Mouse (Mus musculus): ENCODE data around the gene Slc41a2. TPM values are rescaled to one million over a fixed set of nuclear protein-coding genes. Genes with fewer than 3 reads are reported as not detected.

Gene Slc41a2
- polyA plus RNA-seq, 1 experiment from 2014 or later: 0.95 TPM

DNA sequence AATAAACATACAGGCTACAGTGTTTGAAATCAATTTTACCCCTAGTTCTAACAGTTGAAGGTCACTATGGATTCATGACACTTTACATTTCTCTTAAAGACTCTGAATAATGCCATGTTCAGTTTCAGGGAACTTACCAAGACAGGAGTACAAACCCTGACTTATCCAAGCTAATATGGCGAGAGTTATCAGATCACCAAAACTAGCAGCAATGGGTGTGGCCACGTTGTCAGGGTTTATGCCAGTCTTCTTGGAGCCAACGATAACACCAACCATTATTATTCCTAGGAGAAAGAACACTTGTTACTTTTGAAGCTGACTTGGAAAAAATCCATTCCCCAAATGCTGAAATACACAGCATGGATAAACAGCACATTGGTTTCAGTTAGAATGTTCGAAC, 40.7 kb downstream of the Slc41a2 start:
- no peak overlapping the region for H3K4me2 ChIP-seq (ENCODE audit: low read depth, low read length)
- H3K27me3 ChIP-seq (ENCODE audit: control insufficient read depth, insufficient read depth, low read depth, low read length): no peaks in the 10 kb centered on the region
- no peaks in the 10 kb centered on the region for H3K9me3 ChIP-seq (ENCODE audit: control insufficient read depth, low read length)
- no peaks in the 10 kb centered on the region for H3K36me3 ChIP-seq (ENCODE audit: control insufficient read depth, insufficient read depth, low read length)
- 65% methylated on average over 4 of the region's 4 CpGs for WGBS
- H3K4me3 ChIP-seq (ENCODE audit: low read length): no peak overlapping the region
- H3K27ac ChIP-seq (ENCODE audit: low read length): no peak overlapping the region
- no peak for ATAC-seq (ENCODE audit: low read depth)
- H3K4me1 ChIP-seq (replicated peaks; ENCODE audit: control insufficient read depth, insufficient read depth, low read length): no peaks in the 10 kb centered on the region
- H3K9ac ChIP-seq (ENCODE audit: low read length): no peak overlapping the region

DNA sequence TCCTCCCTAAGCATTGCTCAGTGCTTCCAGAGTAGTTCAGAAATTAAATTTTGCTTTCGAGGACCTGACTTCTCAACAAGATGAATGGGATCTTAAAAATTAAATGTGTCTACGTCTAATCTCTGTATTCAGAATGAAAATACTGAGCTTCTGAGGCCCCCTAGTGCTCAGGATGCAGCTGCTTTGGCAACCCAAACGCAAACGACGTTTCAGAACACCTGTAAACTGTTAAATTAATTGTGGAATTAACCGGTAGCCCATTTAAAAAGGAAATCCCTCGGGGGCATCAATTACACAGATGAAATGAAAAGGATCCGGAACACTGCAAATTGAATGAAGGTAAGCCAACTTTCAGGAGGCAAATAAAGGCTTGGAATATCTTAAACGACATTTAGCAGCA, 42.9 kb downstream of the Slc41a2 start:
- Histone ChIP-seq H3K9me3 (ENCODE audit: control insufficient read depth, low read length) (no peaks in the 10 kb centered on the region), H3K27ac (ENCODE audit: low read length) (no peak overlapping the region), H3K4me2 (ENCODE audit: low read depth, low read length) (no peak overlapping the region), H3K27me3 (ENCODE audit: control insufficient read depth, insufficient read depth, low read depth, low read length) (no peaks in the 10 kb centered on the region), H3K36me3 (ENCODE audit: control insufficient read depth, insufficient read depth, low read length) (no peaks in the 10 kb centered on the region), H3K4me1 (replicated peaks; ENCODE audit: control insufficient read depth, insufficient read depth, low read length) (no peaks in the 10 kb centered on the region), H3K4me3 (ENCODE audit: low read length) (no peak overlapping the region), H3K9ac (ENCODE audit: low read length) (no peak overlapping the region)
- WGBS: 49% methylated on average over 9 of the region's 9 CpGs
- ATAC-seq (ENCODE audit: low read depth): no peak

DNA sequence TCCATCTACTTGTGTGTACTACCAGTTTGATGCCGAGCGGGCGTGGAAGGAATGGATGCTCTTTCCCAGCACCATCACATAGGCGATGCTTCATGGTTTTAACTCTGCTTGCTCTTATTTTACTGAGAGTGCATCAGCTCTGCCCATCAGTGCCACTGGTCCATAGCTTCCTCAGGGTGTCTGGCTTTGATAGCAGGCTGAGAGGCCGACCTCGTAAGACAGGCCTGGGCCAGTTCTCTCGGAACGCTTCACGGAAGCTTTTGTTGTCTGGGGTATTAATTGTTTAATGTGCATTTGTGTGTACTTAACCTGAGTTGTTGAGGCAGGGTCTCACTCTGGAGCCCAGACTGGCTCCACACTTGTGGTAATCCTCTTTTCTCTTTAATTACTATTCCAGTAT, 44.3 kb downstream of the Slc41a2 start:
- Histone ChIP-seq H3K4me3 (ENCODE audit: low read length) (no peak overlapping the region), H3K9ac (ENCODE audit: low read length) (no peak overlapping the region), H3K4me1 (replicated peaks; ENCODE audit: control insufficient read depth, insufficient read depth, low read length) (no peaks in the 10 kb centered on the region), H3K36me3 (ENCODE audit: control insufficient read depth, insufficient read depth, low read length) (no peaks in the 10 kb centered on the region), H3K4me2 (ENCODE audit: low read depth, low read length) (no peak overlapping the region), H3K27me3 (ENCODE audit: control insufficient read depth, insufficient read depth, low read depth, low read length) (no peaks in the 10 kb centered on the region), H3K9me3 (ENCODE audit: control insufficient read depth, low read length) (no peaks in the 10 kb centered on the region), H3K27ac (ENCODE audit: low read length) (no peak overlapping the region)
- WGBS: 82% methylated on average over 9 of the region's 9 CpGs
- ATAC-seq (ENCODE audit: low read depth): no peak

DNA sequence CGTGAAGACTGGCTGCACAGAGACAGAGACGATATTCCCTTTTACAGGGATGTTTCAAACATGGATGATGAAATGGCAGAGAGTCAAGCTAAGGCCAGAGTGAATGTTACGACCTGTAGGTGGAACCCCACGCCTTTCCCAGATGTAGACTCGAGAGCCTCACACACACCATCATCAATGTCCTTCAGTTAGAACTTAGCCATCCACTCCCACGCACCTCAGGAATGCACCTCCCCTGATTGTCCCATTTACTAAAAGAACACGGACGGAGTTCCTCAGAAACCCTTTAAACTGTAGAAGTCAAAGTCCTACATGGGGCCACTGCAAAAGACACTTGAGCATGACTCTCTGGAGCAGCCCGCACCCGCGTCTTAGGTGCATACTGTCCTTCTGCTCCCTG, 46.0 kb downstream of the Slc41a2 start:
- H3K9me3 ChIP-seq (ENCODE audit: control insufficient read depth, low read length): no peaks in the 10 kb centered on the region
- H3K4me1 ChIP-seq (replicated peaks; ENCODE audit: control insufficient read depth, insufficient read depth, low read length): no peaks in the 10 kb centered on the region
- H3K4me2 ChIP-seq (ENCODE audit: low read depth, low read length): no peak overlapping the region
- ATAC-seq (ENCODE audit: low read depth): no peak
- no peak overlapping the region for H3K9ac ChIP-seq (ENCODE audit: low read length)
- H3K36me3 ChIP-seq (ENCODE audit: control insufficient read depth, insufficient read depth, low read length): no peaks in the 10 kb centered on the region
- H3K27ac ChIP-seq (ENCODE audit: low read length): no peak overlapping the region
- H3K27me3 ChIP-seq (ENCODE audit: control insufficient read depth, insufficient read depth, low read depth, low read length): no peaks in the 10 kb centered on the region
- WGBS: 74% methylated on average over 11 of the region's 11 CpGs
- no peak overlapping the region for H3K4me3 ChIP-seq (ENCODE audit: low read length)

DNA sequence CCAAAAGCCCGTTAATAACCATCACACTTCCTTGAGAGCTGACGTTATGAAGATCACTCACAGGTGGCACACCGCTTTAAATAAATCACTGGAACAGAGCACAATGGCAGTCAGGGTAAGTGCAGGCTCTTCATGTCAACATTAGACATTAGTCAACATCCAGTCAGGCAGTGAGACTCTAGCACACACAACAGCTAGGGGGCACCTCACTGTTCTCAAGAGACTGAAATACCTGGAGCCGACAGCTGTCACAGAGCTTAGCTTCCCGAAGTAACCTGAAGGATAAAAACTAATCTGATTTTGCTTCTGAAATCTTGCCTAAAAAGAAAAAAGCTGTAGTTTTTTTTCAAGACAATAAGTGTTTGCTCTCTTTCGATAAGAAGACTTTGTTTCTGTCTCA, 49.9 kb downstream of the Slc41a2 start:
- Histone ChIP-seq H3K4me3 (ENCODE audit: low read length) (no peak overlapping the region), H3K27ac (ENCODE audit: low read length) (no peak overlapping the region), H3K27me3 (ENCODE audit: control insufficient read depth, insufficient read depth, low read depth, low read length) (no peaks in the 10 kb centered on the region), H3K36me3 (ENCODE audit: control insufficient read depth, insufficient read depth, low read length) (no peaks in the 10 kb centered on the region), H3K4me2 (ENCODE audit: low read depth, low read length) (no peak overlapping the region), H3K4me1 (replicated peaks; ENCODE audit: control insufficient read depth, insufficient read depth, low read length) (no peaks in the 10 kb centered on the region), H3K9ac (ENCODE audit: low read length) (no peak overlapping the region), H3K9me3 (ENCODE audit: control insufficient read depth, low read length) (no peaks in the 10 kb centered on the region)
- 39% methylated on average over 6 of the region's 6 CpGs for WGBS
- ATAC-seq (ENCODE audit: low read depth): no peak

DNA sequence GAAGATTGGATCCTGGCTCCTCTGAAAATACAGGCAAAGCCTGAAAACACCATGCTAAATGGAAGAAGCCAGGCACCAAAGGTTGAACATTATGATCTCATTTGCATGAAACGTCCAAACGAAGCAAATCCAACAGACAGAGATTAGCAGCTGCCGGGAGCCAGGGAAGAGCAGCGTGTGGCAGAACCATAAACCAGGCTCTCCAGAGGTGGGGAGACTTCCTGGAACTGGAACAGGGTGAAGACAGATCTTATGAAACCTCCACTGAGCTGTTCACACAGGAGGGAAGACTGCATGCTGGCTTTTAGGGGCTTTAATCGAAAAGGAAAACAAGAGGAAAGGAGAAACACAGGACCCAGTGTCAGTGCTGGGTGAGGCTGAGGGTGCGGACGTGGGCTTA, 51.3 kb downstream of the Slc41a2 start:
- WGBS: 64% methylated on average over 7 of the region's 7 CpGs
- Histone ChIP-seq H3K9me3 (ENCODE audit: control insufficient read depth, low read length) (no peaks in the 10 kb centered on the region), H3K36me3 (ENCODE audit: control insufficient read depth, insufficient read depth, low read length) (no peaks in the 10 kb centered on the region), H3K27me3 (ENCODE audit: control insufficient read depth, insufficient read depth, low read depth, low read length) (no peaks in the 10 kb centered on the region), H3K9ac (ENCODE audit: low read length) (no peak overlapping the region), H3K27ac (ENCODE audit: low read length) (no peak overlapping the region), H3K4me3 (ENCODE audit: low read length) (no peak overlapping the region), H3K4me2 (ENCODE audit: low read depth, low read length) (no peak overlapping the region), H3K4me1 (replicated peaks; ENCODE audit: control insufficient read depth, insufficient read depth, low read length) (no peaks in the 10 kb centered on the region)
- ATAC-seq (ENCODE audit: low read depth): no peak

DNA sequence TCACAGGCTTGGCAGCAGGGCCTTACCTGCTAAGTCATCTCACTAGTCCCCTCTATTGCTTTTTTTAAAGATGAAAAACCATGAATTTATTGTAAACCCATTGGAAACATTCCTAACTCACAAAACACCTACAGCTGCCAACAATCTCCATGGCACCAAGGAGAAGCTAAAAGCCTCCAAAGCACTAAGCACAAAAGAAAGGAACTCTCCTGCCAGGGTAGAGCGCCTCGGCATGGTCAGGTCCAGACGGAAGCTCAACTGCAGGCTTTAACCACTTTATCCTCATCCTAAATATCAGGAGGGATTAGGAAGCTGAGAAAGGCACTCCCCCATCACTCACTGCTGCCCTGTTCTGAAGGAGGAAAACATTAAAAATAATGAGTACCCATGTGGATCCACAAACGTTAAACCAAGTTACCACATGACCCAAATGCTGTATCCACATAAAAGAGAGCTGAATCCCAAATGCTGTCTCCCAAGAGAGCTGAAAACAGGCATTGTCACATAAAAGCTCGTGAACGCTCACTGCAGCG, 51.9 kb downstream of the Slc41a2 start:
- WGBS: 77% methylated on average over 7 of the region's 7 CpGs
- Histone ChIP-seq H3K27me3 (ENCODE audit: control insufficient read depth, insufficient read depth, low read depth, low read length) (no peaks in the 10 kb centered on the region), H3K4me1 (replicated peaks; ENCODE audit: control insufficient read depth, insufficient read depth, low read length) (no peaks in the 10 kb centered on the region), H3K27ac (ENCODE audit: low read length) (no peak overlapping the region), H3K36me3 (ENCODE audit: control insufficient read depth, insufficient read depth, low read length) (no peaks in the 10 kb centered on the region), H3K4me2 (ENCODE audit: low read depth, low read length) (no peak overlapping the region), H3K9me3 (ENCODE audit: control insufficient read depth, low read length) (no peaks in the 10 kb centered on the region), H3K4me3 (ENCODE audit: low read length) (no peak overlapping the region), H3K9ac (ENCODE audit: low read length) (no peak overlapping the region)
- no peak for ATAC-seq (ENCODE audit: low read depth)

DNA sequence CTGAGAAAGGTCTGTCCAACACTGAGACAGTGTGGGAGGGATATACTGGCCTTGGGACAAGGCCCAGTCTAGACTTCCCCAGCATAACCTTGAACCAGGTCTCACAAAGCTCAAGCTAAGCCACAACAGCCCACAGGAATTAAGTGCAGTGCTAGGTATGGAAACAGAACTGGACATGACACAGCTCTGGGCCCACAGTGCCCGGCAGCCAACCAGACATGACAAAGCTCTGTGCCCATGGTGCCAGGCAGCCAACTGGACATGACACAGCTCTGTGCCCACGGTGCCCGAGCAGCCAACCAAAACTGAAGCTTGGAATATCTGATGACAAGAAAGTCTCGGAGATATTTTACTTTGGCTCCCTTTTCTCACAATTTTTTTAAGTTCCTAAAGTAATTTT, 52.8 kb downstream of the Slc41a2 start:
- 95% methylated on average over 4 of the region's 4 CpGs for WGBS
- Histone ChIP-seq H3K4me3 (ENCODE audit: low read length) (no peak overlapping the region), H3K9me3 (ENCODE audit: control insufficient read depth, low read length) (no peaks in the 10 kb centered on the region), H3K27ac (ENCODE audit: low read length) (no peak overlapping the region), H3K27me3 (ENCODE audit: control insufficient read depth, insufficient read depth, low read depth, low read length) (no peaks in the 10 kb centered on the region), H3K4me1 (replicated peaks; ENCODE audit: control insufficient read depth, insufficient read depth, low read length) (no peaks in the 10 kb centered on the region), H3K9ac (ENCODE audit: low read length) (no peak overlapping the region), H3K4me2 (ENCODE audit: low read depth, low read length) (no peak overlapping the region), H3K36me3 (ENCODE audit: control insufficient read depth, insufficient read depth, low read length) (no peaks in the 10 kb centered on the region)
- no peak for ATAC-seq (ENCODE audit: low read depth)

DNA sequence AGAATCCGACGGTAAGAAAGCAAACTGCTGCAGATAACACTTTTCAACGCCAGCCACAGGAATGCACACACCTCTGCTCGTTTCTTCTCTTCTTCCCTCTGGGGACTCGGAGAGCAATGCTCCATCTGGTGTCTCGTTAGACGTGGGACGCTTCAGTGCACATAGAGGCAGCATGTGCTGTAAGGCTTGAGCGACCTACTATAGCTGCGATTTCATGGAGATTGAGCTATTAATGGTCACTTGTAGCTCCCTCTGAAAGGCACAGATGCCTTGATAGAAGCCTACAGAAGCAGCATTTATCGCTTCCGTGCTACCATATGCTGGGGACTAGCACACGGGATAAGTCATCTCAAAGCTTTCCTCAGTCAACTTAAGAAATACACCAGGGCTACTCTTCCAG, 71.0 kb downstream of the Slc41a2 start:
- Histone ChIP-seq H3K4me3 (ENCODE audit: low read length) (no peak overlapping the region), H3K27me3 (ENCODE audit: control insufficient read depth, insufficient read depth, low read depth, low read length) (no peaks in the 10 kb centered on the region), H3K27ac (ENCODE audit: low read length) (no peak overlapping the region), H3K9ac (ENCODE audit: low read length) (no peak overlapping the region), H3K4me2 (ENCODE audit: low read depth, low read length) (no peak overlapping the region), H3K36me3 (ENCODE audit: control insufficient read depth, insufficient read depth, low read length) (no peaks in the 10 kb centered on the region), H3K9me3 (ENCODE audit: control insufficient read depth, low read length) (no peaks in the 10 kb centered on the region), H3K4me1 (replicated peaks; ENCODE audit: control insufficient read depth, insufficient read depth, low read length) (peaks cover 4% of the 10 kb centered on the region; the same call in 1 of the 2 replicates)
- no peak for ATAC-seq (ENCODE audit: low read depth)
- 68% methylated on average over 13 of the region's 13 CpGs for WGBS

DNA sequence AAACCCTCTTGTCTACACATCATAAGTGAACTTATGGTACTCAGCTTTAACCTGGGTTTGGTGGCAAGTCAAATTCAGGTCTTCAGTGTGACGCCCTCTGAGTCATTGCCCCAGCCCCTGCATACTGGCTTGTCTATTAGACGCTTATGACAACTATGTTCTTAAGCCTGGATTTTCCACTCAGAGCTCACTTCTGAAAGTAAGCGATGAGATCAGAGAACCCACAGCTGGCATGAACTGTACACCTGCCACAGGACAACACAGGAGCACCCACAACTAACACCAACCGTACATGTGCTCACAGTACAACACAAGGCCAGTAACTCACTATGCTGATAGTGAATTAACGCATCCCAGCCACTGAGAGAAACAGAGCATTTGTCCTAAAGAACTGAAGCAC, 71.4 kb downstream of the Slc41a2 start:
- Histone ChIP-seq H3K27me3 (ENCODE audit: control insufficient read depth, insufficient read depth, low read depth, low read length) (no peaks in the 10 kb centered on the region), H3K27ac (ENCODE audit: low read length) (no peak overlapping the region), H3K4me1 (replicated peaks; ENCODE audit: control insufficient read depth, insufficient read depth, low read length) (peaks cover 7% of the 10 kb centered on the region; the same call in 1 of the 2 replicates), H3K36me3 (ENCODE audit: control insufficient read depth, insufficient read depth, low read length) (no peaks in the 10 kb centered on the region), H3K4me2 (ENCODE audit: low read depth, low read length) (no peak overlapping the region), H3K9ac (ENCODE audit: low read length) (no peak overlapping the region), H3K4me3 (ENCODE audit: low read length) (no peak overlapping the region), H3K9me3 (ENCODE audit: control insufficient read depth, low read length) (no peaks in the 10 kb centered on the region)
- ATAC-seq (ENCODE audit: low read depth): no peak
- 83% methylated on average over 5 of the region's 5 CpGs for WGBS
